Mouse (Mus musculus): ENCODE data around the gene Olfr683. TPM values are rescaled to one million over a fixed set of nuclear protein-coding genes. Genes with fewer than 3 reads are reported as not detected.

The Olfr683 gene
- not detected in 2 replicates for polyA plus RNA-seq (2012; ENCODE audit: low replicate concordance)

DNA sequence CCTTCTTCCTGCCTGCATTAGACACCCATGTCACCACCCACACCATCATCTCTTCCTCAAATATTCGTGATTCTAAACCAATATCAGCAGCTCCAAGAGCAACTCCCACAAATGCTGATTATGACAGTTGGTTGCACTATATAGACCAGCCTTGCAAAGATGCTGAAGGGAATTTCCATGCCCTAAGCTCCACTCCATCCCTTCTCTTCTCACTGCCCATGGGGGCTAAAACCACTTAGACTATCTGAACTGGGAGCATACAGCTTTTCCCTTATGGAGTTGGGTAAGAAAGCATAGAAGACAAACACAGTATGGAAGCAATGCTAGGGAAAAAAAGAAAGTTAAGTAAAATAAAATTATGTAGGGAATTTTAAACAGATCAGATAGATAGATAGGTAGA is at the start of gene Olfr683:
Gene Olfr683 (minus strand): TSS at position 101 of the 400 bp plus-strand sequence.

DNA sequence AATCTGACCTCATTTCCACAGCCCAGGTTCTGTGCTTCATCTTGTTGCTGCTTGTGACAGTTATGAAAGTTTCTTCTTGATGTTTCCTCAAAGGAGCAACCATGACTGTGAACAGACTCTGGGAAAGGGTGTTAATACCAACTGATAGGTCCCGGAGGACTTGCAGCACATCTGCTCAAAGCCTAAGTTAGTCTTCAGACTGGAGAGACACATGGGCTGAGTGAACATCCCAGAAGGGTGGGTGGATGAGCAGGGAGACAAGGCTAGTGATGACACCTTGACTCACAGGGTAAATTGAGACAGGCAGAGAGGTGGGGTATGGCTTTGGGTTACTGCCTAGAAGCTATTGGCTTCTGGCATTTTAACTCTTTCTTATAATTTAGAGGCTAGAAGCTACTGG is 39.1 kb upstream of the Olfr683 start, which contains the start of gene Olfr685:
Gene Olfr685 (minus strand): TSS at position 101 of the 400 bp plus-strand sequence.

DNA sequence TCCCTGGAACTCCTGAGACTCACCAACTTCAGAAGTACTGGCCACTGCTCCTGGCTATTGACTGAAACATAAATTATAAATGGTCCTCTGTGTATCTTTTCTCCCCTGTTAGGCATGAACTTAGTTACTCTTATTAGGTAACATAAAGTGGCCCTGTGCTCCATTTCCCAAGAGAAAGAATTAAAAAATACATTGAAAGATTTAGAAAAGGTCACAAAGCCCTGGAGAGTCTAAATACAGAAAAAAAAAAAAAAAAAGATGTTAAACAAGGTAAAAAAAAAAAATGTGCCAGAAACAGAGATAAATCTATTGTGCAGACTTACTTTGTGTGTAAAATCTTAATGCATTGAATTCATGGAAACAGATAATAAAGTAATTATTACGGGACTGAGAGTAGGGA is 16.7 kb upstream of the Olfr683 start, which contains the start of gene Olfr684:
Gene Olfr684 (minus strand): TSS at position 101 of the 400 bp plus-strand sequence.

DNA sequence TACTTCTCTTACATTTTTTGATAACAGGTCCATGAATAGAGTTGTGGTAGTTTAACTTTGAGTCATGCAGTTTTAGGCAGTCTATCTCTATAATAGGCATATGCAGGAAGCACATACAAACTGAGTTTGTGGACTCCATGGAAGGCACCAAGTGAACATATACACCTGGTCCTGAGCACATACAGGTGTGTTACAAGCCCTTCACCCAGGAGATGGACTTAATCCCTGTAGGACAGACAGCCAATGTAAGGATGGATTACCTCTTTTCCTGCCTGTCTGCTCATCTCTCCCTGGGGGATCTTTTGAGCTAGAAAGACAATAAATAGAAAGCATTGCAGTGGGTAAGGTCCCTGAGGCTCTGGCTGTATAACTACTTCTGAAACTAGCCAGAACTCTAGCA is 30.3 kb downstream of the Olfr683 start, which contains the start of gene Olfr681:
Gene Olfr681 (plus strand): TSS at position 301 of the 400 bp plus-strand sequence.

DNA sequence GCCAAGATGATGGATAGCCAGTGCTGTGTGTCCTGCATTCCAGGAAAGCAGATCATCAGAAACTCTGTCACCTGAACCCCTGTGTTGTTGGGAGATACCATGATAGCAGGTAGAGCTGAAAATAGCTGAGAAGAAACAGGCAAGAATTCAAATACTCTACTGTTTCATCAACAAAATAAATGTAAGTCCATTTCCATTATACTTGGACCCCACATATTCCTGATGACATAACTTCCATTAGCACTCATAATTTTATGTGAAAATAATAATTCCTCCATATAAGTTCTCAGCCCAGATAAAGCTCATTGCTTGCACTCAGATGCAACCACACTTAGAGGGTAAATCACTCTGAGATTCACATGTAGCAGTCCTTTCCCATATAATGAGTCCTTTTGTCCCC is 54.1 kb downstream of the Olfr683 start, which contains the start of gene Olfr680-ps1:
Gene Olfr680-ps1 (minus strand): TSS at position 101 of the 400 bp plus-strand sequence.

Other genes with a start within 250 kb of the Olfr683 start
- not detected in 2 replicates for gene Olfr667, start 225.5 kb downstream of the Olfr683 start, polyA plus RNA-seq (2012; ENCODE audit: low replicate concordance)
- gene Olfr668, start 219.0 kb downstream of the Olfr683 start, polyA plus RNA-seq (2012; ENCODE audit: low replicate concordance): not detected in 2 replicates
- gene Olfr669, start 212.8 kb downstream of the Olfr683 start, polyA plus RNA-seq (2012; ENCODE audit: low replicate concordance): not detected in 2 replicates
- gene Olfr670, start 184.4 kb downstream of the Olfr683 start, polyA plus RNA-seq (2012; ENCODE audit: low replicate concordance): not detected in 2 replicates
- not detected in 2 replicates for gene Olfr671, start 167.9 kb downstream of the Olfr683 start, polyA plus RNA-seq (2012; ENCODE audit: low replicate concordance)
- gene Olfr672, start 145.0 kb downstream of the Olfr683 start, polyA plus RNA-seq (2012; ENCODE audit: low replicate concordance): not detected in 2 replicates
- gene Olfr675, start 118.6 kb downstream of the Olfr683 start, polyA plus RNA-seq (2012; ENCODE audit: low replicate concordance): not detected in 2 replicates
- not detected in 2 replicates for gene Olfr676, start 114.3 kb downstream of the Olfr683 start, polyA plus RNA-seq (2012; ENCODE audit: low replicate concordance)
- 0.07 TPM in 1 of 2 replicates, not detected in the other for gene Olfr677, start 95.6 kb downstream of the Olfr683 start, polyA plus RNA-seq (2012; ENCODE audit: low replicate concordance)
- not detected in 2 replicates for gene Olfr678, start 82.5 kb downstream of the Olfr683 start, polyA plus RNA-seq (2012; ENCODE audit: low replicate concordance)
- gene Olfr679, start 65.8 kb downstream of the Olfr683 start, polyA plus RNA-seq (2012; ENCODE audit: low replicate concordance): 0.02 TPM in 1 of 2 replicates, not detected in the other
- not detected in 2 replicates for gene Olfr680-ps1, start 54.2 kb downstream of the Olfr683 start, polyA plus RNA-seq (2012; ENCODE audit: low replicate concordance)
- gene Olfr681, start 30.2 kb downstream of the Olfr683 start, polyA plus RNA-seq (2012; ENCODE audit: low replicate concordance): not detected in 2 replicates
- not detected in 2 replicates for gene Olfr684, start 16.6 kb upstream of the Olfr683 start, polyA plus RNA-seq (2012; ENCODE audit: low replicate concordance)
- 0.21 TPM in 1 of 2 replicates, not detected in the other for gene Olfr685, start 39.0 kb upstream of the Olfr683 start, polyA plus RNA-seq (2012; ENCODE audit: low replicate concordance)
- gene Olfr686, start 60.5 kb upstream of the Olfr683 start, polyA plus RNA-seq (2012; ENCODE audit: low replicate concordance): not detected in 2 replicates
- not detected in 2 replicates for gene Olfr688, start 141.1 kb upstream of the Olfr683 start, polyA plus RNA-seq (2012; ENCODE audit: low replicate concordance)
- gene Olfr689, start 164.2 kb upstream of the Olfr683 start, polyA plus RNA-seq (2012; ENCODE audit: low replicate concordance): not detected in 2 replicates
- not detected in 2 replicates for gene Olfr690, start 187.1 kb upstream of the Olfr683 start, polyA plus RNA-seq (2012; ENCODE audit: low replicate concordance)
- not detected in 2 replicates for gene Olfr691, start 195.3 kb upstream of the Olfr683 start, polyA plus RNA-seq (2012; ENCODE audit: low replicate concordance)
- gene Olfr692, start 221.2 kb upstream of the Olfr683 start, polyA plus RNA-seq (2012; ENCODE audit: low replicate concordance): not detected in 2 replicates
- not detected in 2 replicates for gene Gm5901, start 228.0 kb upstream of the Olfr683 start, polyA plus RNA-seq (2012; ENCODE audit: low replicate concordance)

All from hematopoietic multipotent progenitor cell, adult 10-12 weeks (in vitro differentiated cells).